Mouse (Mus musculus): ENCODE measurements around the gene Map3k7cl. TPM values are rescaled to one million over a fixed set of nuclear protein-coding genes. Genes with fewer than 3 reads are reported as not detected.

The Map3k7cl gene
- total RNA-seq (2015; ENCODE audit: low replicate concordance) (not detected in 2 replicates), total RNA-seq (2017; ENCODE audit: low replicate concordance) (not detected in 2 replicates)

- ATAC-seq (replicated peaks; ENCODE audit: low FRiP score, poor library complexity, severe bottlenecking) = no peak
Observed at GRCm38 (mm10) chr16:87552907-87553691, at the start of gene Map3k7cl. Map3k7cl (plus strand) TSS chr16:87553330.

GRCm38 (mm10) chr16:87511706-87512105 lies 41.4 kb upstream of the Map3k7cl start:
- ATAC-seq (replicated peaks; ENCODE audit: low FRiP score, poor library complexity, severe bottlenecking) = no peak

DNA sequence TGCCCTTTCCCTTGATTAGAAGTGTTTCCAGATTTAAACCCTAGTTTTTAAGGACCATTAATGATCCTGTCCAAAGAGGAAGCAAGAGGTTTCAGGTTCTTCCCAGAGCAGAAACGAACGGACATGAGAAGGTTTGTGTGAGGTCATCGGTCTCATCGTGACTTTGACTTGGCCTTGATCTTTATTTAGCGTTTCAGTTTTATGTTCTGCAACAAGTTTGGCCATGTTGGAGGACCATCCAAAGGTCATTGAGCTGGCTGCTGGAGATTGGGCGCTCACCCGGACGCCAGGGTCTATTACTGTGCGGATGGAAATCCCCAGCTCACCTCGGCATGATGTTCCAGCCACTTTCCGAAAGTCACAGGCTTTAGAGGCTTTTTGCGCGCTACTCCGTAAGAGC lies 40.8 kb upstream of the Map3k7cl start:
- no peak for ATAC-seq (replicated peaks; ENCODE audit: low FRiP score, poor library complexity, severe bottlenecking)

DNA sequence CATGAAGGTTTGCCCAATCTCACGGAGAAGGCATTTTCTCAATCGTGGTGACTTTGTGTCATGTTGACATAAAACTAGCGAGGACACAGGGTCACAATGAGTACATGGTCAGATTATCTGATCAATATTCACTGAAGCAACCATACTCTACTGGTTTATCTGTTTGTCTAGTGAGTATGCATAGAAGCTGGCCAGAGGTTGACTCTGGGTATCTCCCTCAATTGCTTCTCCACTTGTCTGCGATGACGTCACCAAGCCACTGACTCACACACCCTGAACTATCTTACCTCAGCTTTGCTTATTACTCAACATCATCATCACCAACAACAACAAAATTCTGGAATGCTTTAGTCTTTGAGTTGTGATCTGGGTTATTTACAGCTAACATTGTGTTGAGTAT lies 28.9 kb upstream of the Map3k7cl start:
- no peak for ATAC-seq (replicated peaks; ENCODE audit: low FRiP score, poor library complexity, severe bottlenecking)

DNA sequence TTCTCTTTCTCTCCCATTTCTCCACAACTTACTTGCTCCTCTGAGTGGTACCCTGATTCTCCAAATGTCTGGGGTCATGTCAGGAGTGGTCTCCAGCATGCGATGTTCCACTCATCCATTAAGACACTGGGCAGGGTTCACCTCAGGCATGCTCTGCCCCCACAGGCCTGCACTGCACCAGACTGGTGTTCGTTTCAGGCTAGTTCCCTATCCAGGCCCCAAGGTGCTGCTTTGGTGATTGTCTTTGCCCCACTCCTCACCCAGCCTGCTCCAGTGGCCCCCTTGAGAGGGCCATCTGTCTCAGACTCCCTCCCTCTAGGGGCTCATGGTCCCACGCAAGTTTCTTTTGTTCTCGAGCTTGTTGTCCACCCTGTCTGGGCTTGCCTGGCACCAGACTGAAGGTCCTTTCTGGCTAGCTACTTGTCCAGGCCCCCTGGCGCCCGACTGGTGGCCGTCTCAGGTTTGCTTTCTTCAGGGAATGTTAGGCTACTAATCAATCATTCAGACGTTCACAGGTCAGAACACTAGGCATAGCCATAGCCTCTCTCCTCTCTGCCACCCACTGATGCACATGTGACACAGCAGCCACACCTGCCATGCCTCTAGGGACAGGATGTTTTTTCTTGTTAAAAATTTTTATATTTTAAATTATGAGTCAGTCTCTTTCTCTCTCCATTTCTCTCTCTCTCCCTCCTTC lies 25.4 kb upstream of the Map3k7cl start:
- ATAC-seq (replicated peaks; ENCODE audit: low FRiP score, poor library complexity, severe bottlenecking) = no peak

- ATAC-seq (replicated peaks; ENCODE audit: low FRiP score, poor library complexity, severe bottlenecking) = no peak
Observed at GRCm38 (mm10) chr16:87528755-87529154, 24.4 kb upstream of the Map3k7cl start.

DNA sequence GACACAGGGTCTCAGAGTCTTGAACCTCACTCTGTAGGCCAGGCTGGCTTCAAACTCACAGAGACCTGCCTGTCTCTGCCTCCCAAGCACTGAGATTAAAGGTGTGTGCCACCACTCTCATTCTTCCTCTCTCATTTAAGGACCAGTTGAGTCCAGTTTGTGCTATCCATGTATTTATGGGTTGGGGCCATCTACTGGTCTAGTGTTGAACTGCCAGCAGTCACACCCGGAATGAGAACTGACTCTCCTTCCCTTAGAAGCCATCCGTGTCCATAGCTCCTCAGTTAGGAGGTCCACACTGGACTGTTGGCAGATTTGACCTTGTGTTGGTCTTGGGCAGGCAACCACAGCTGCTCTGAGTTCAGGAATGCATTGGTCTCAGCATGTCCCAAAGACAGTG lies 4.8 kb upstream of the Map3k7cl start:
- no peak for ATAC-seq (replicated peaks; ENCODE audit: low FRiP score, poor library complexity, severe bottlenecking)

GRCm38 (mm10) chr16:87556320-87556719 lies 3.2 kb downstream of the Map3k7cl start:
- ATAC-seq (replicated peaks; ENCODE audit: low FRiP score, poor library complexity, severe bottlenecking) = no peak

DNA sequence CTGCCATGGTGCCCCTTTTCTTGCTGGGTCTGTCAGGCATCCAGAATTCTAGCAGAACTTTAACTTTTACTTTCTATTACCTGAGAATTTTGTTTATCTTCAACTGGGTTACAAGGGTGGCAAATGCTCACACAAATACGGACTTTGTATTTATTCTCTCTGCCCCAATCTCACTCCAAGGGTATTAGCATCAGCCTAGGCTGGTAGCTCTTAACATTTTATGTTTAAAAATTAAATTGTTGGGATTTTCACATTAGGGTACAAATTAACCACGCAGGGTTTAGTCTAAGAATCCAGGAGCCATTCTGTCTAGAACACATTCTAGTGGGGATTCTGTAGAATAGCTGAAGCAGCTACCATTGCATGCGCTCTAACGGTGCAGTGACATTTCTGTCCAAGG lies 8.4 kb downstream of the Map3k7cl start:
- ATAC-seq (replicated peaks; ENCODE audit: low FRiP score, poor library complexity, severe bottlenecking) = no peak

DNA sequence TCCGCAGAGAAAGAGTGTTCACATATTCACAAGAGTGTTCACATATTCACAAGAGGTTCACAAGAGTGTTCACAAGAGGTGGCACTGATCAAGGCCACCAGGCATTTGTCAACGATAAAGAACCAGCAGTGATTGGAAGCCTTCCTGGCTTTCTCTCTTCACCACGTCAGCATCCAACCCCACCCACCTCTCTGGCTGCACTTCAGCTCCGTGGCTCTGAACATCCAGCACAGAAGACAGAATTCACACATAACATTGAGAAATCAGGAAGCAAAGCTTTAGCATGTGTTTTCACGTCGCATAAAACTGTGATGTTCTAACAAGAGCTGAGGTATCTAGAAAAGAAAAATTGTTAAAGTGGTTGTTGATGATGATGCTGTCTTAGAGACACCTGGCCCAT lies 10.4 kb downstream of the Map3k7cl start:
- no peak for ATAC-seq (replicated peaks; ENCODE audit: low FRiP score, poor library complexity, severe bottlenecking)

- ATAC-seq (replicated peaks; ENCODE audit: low FRiP score, poor library complexity, severe bottlenecking) = no peak
Observed at GRCm38 (mm10) chr16:87564564-87564963, 11.4 kb downstream of the Map3k7cl start.

GRCm38 (mm10) chr16:87567572-87567971 lies 14.4 kb downstream of the Map3k7cl start:
- no peak for ATAC-seq (replicated peaks; ENCODE audit: low FRiP score, poor library complexity, severe bottlenecking)

- ATAC-seq (replicated peaks; ENCODE audit: low FRiP score, poor library complexity, severe bottlenecking) = no peak
Observed at GRCm38 (mm10) chr16:87568241-87568640, 15.1 kb downstream of the Map3k7cl start.

DNA sequence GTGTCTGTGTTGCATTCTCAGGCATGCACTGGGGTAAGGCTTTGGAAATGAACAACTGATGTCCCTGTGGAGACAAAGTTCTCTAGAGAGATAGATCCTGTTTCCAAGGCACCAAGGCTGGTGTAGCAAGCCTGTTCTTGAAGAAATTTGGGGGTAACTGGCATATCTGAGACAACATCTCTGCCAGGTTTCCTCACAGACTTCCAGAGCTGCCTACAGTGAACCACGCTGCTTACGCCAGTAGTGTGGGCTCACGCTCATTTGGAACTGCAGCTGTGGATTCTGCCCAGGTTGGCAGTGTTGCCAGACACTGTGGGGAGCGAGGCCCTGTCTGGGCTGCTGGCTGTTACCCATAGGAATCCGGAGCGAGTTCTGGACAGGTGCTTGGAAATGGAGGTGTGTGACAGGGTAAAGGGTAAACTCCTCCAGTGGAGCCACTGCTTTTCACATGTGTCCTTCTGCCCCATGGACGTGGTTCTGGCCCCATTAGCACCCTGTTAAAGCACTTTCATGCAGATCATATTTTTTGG lies 16.5 kb downstream of the Map3k7cl start:
- no peak for ATAC-seq (replicated peaks; ENCODE audit: low FRiP score, poor library complexity, severe bottlenecking)

GRCm38 (mm10) chr16:87570334-87570733 lies 17.2 kb downstream of the Map3k7cl start:
- ATAC-seq (replicated peaks; ENCODE audit: low FRiP score, poor library complexity, severe bottlenecking) = no peak

DNA sequence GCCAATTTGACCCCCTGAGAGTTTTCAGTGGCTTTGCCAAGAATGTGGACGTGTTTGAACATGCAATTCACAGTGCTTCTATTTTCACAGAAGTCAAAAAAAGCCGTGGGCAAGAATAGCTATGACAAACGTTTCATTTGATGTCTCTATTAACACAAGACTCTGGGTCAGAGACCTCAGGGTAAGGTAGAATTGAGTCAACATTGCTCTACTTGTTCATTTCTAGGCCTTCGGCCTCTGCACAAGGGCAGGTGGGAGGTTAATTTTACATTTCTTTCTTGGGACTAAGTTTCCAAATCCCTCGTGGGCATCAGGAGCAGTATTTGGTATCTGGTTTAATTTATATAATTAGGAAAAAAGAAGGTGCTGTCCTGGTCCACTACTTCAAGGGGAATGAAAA lies 20.3 kb downstream of the Map3k7cl start:
- no peak for ATAC-seq (replicated peaks; ENCODE audit: low FRiP score, poor library complexity, severe bottlenecking)

DNA sequence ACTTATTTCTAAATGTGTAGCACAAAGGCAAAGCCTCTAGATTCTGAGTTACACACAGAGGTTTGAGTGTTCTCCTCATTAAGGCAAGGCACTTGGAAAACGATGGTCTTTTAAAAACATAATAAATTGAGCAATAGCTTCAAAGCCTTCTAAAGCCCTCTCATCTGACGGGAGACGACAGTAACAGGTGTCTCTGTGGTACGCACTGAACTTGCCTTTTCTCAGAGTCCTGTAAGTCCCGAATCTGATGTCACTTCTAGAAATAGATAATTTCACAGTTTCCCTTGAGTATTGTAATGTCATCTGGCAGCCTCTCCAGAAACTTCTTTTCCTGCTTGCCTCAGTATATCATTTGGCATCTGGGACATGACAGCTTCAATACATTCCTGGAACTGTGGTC lies 21.0 kb downstream of the Map3k7cl start:
- no peak for ATAC-seq (replicated peaks; ENCODE audit: low FRiP score, poor library complexity, severe bottlenecking)

- no peak for ATAC-seq (replicated peaks; ENCODE audit: low FRiP score, poor library complexity, severe bottlenecking)
Observed at GRCm38 (mm10) chr16:87575600-87575999, 22.5 kb downstream of the Map3k7cl start.

- no peak for ATAC-seq (replicated peaks; ENCODE audit: low FRiP score, poor library complexity, severe bottlenecking)
Observed at GRCm38 (mm10) chr16:87578881-87579280, 25.8 kb downstream of the Map3k7cl start.

- no peak for ATAC-seq (replicated peaks; ENCODE audit: low FRiP score, poor library complexity, severe bottlenecking)
Observed at GRCm38 (mm10) chr16:87579462-87579861, 26.3 kb downstream of the Map3k7cl start.

DNA sequence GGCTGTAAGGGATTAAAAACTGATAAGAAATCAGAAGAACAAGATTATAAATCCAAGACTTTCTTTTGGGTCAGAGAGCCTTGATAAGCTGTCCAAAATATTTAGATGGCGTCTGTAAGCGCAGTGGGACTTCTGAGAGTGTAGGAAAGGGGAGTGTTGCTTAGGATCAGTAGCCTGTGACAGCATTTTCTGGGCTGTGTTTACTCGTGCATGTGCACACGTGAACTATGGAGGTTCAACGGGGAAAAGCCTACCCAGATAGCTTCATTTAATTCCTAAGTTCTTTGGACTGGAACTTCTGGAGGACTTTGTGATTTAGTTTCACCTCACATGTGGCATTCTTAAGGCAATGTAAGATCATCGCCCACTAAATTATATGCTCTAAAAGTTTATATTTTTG lies 29.6 kb downstream of the Map3k7cl start:
- ATAC-seq (replicated peaks; ENCODE audit: low FRiP score, poor library complexity, severe bottlenecking) = no peak
